Mouse (Mus musculus) cortical plate, adult 2 months (tissue): ENCODE results near the gene 1700022I11Rik.

Source experiments
- CTCF ChIP-seq: fragments of 200-500 bp; IDR thresholded peaks from 2 replicates; pipeline ENCODE4 v1.5.1; 2011; ENCODE audit warnings: mild to moderate bottlenecking, control low read depth, low read length; ENCODE audit not compliant: insufficient read depth; ENCODE audit errors: extremely low read depth
- POLR2A ChIP-seq: fragments of 200-500 bp; IDR thresholded peaks from 2 replicates; pipeline ENCODE4 v1.6.1; 2011; ENCODE audit warnings: mild to moderate bottlenecking, low read length, control low read depth; ENCODE audit not compliant: insufficient read depth; ENCODE audit errors: extremely low read depth

DNA sequence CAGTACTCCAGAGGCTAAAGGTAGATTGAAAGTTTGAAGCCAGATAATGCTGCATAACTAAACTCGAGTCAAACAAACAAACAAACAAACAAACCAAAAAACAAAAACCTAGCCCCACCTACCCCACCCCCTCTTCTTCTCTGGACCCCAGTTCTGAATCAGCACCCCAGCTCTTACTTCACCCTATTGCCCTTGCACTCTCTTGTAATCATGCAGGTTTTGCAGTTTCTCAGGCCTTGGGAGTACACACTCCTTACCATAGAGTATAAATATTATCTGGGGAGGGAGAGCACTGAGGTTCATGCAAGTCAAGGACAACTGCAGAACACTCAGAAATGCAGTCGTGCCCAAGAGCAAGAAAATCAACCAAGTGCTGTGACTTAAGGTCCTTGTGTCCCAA lies 31.9 kb downstream of the 1700022I11Rik start:
- TF ChIP-seq CTCF = no peak
- no peak for TF ChIP-seq POLR2A
